Mouse (Mus musculus): ENCODE measurements around the gene Lif. TPM values are rescaled to one million over a fixed set of nuclear protein-coding genes. Genes with fewer than 3 reads are reported as not detected.

The Lif gene
- polyA plus RNA-seq, 1 experiment: 2.2 TPM

GRCm38 (mm10) chr11:4270744-4271459, 13.5 kb downstream of the Lif start:
- H3K27ac ChIP-seq (ENCODE audit: control insufficient read depth, insufficient read depth, low read length): no peak overlapping the region
- peaks cover 2% of the 10 kb centered on the region; the same call in 1 of the 2 replicates for H3K27me3 ChIP-seq (ENCODE audit: control insufficient read depth, insufficient read depth, low read length)
- no peak for DNase-seq
- 80% methylated on average over 20 of the region's 20 CpGs for WGBS
- H3K36me3 ChIP-seq (ENCODE audit: control insufficient read depth, insufficient read depth, low read length): no peaks in the 10 kb centered on the region
- no peak overlapping the region for H3K4me3 ChIP-seq (ENCODE audit: control insufficient read depth, insufficient read depth, low read length)
- TF ChIP-seq POLR2A (IDR thresholded peaks at IDR 0.05; ENCODE audit: control insufficient read depth, extremely low read depth, insufficient read depth, low read length, poor library complexity) (no peak), CTCF (IDR thresholded peaks at IDR 0.05; ENCODE audit: borderline replicate concordance, control insufficient read depth, extremely low read depth, insufficient read depth, low read length, poor library complexity) (no peak)
- peaks cover 25% of the 10 kb centered on the region for H3K4me1 ChIP-seq (replicated peaks; ENCODE audit: control insufficient read depth, insufficient read depth, low read length)

- H3K27me3 ChIP-seq (ENCODE audit: control insufficient read depth, insufficient read depth, low read length): peaks cover 2% of the 10 kb centered on the region; the same call in 1 of the 2 replicates
- no peaks in the 10 kb centered on the region for H3K36me3 ChIP-seq (ENCODE audit: control insufficient read depth, insufficient read depth, low read length)
- no peak overlapping the region for H3K4me3 ChIP-seq (ENCODE audit: control insufficient read depth, insufficient read depth, low read length)
- WGBS: 96% methylated on average over 11 of the region's 11 CpGs
- H3K4me1 ChIP-seq (replicated peaks; ENCODE audit: control insufficient read depth, insufficient read depth, low read length): peaks cover 20% of the 10 kb centered on the region
- H3K27ac ChIP-seq (ENCODE audit: control insufficient read depth, insufficient read depth, low read length): no peak overlapping the region
- TF ChIP-seq CTCF (IDR thresholded peaks at IDR 0.05; ENCODE audit: borderline replicate concordance, control insufficient read depth, extremely low read depth, insufficient read depth, low read length, poor library complexity): no peak
- no peak for TF ChIP-seq POLR2A (IDR thresholded peaks at IDR 0.05; ENCODE audit: control insufficient read depth, extremely low read depth, insufficient read depth, low read length, poor library complexity)
- no peak for DNase-seq
These were observed 14.2 kb downstream of the Lif start for GRCm38 (mm10) chr11:4271544-4271943.

- Histone ChIP-seq H3K4me1 (replicated peaks; ENCODE audit: control insufficient read depth, insufficient read depth, low read length) (no peaks in the 10 kb centered on the region), H3K4me3 (ENCODE audit: control insufficient read depth, insufficient read depth, low read length) (no peak overlapping the region), H3K27me3 (ENCODE audit: control insufficient read depth, insufficient read depth, low read length) (no peaks in the 10 kb centered on the region), H3K27ac (ENCODE audit: control insufficient read depth, insufficient read depth, low read length) (no peak overlapping the region), H3K36me3 (ENCODE audit: control insufficient read depth, insufficient read depth, low read length) (no peaks in the 10 kb centered on the region)
- no peak for TF ChIP-seq POLR2A (IDR thresholded peaks at IDR 0.05; ENCODE audit: control insufficient read depth, extremely low read depth, insufficient read depth, low read length, poor library complexity)
- no peak for TF ChIP-seq CTCF (IDR thresholded peaks at IDR 0.05; ENCODE audit: borderline replicate concordance, control insufficient read depth, extremely low read depth, insufficient read depth, low read length, poor library complexity)
- no peak for DNase-seq
- WGBS: 77% methylated on average over 11 of the region's 11 CpGs
These were observed 19.1 kb downstream of the Lif start for GRCm38 (mm10) chr11:4276411-4276861.

GRCm38 (mm10) chr11:4279909-4280308, 22.6 kb downstream of the Lif start:
- no peaks in the 10 kb centered on the region for H3K4me1 ChIP-seq (replicated peaks; ENCODE audit: control insufficient read depth, insufficient read depth, low read length)
- TF ChIP-seq POLR2A (IDR thresholded peaks at IDR 0.05; ENCODE audit: control insufficient read depth, extremely low read depth, insufficient read depth, low read length, poor library complexity) (no peak), CTCF (IDR thresholded peaks at IDR 0.05; ENCODE audit: borderline replicate concordance, control insufficient read depth, extremely low read depth, insufficient read depth, low read length, poor library complexity) (no peak)
- H3K4me3 ChIP-seq (ENCODE audit: control insufficient read depth, insufficient read depth, low read length): no peak overlapping the region
- no peak for DNase-seq
- no peaks in the 10 kb centered on the region for H3K27me3 ChIP-seq (ENCODE audit: control insufficient read depth, insufficient read depth, low read length)
- 67% methylated on average over 7 of the region's 7 CpGs for WGBS
- no peaks in the 10 kb centered on the region for H3K36me3 ChIP-seq (ENCODE audit: control insufficient read depth, insufficient read depth, low read length)
- H3K27ac ChIP-seq (ENCODE audit: control insufficient read depth, insufficient read depth, low read length): no peak overlapping the region

- no peak overlapping the region for H3K4me3 ChIP-seq (ENCODE audit: control insufficient read depth, insufficient read depth, low read length)
- H3K36me3 ChIP-seq (ENCODE audit: control insufficient read depth, insufficient read depth, low read length): no peaks in the 10 kb centered on the region
- no peak for DNase-seq
- H3K4me1 ChIP-seq (replicated peaks; ENCODE audit: control insufficient read depth, insufficient read depth, low read length): no peaks in the 10 kb centered on the region
- no peaks in the 10 kb centered on the region for H3K27me3 ChIP-seq (ENCODE audit: control insufficient read depth, insufficient read depth, low read length)
- TF ChIP-seq CTCF (IDR thresholded peaks at IDR 0.05; ENCODE audit: borderline replicate concordance, control insufficient read depth, extremely low read depth, insufficient read depth, low read length, poor library complexity): no peak
- no peak for TF ChIP-seq POLR2A (IDR thresholded peaks at IDR 0.05; ENCODE audit: control insufficient read depth, extremely low read depth, insufficient read depth, low read length, poor library complexity)
- H3K27ac ChIP-seq (ENCODE audit: control insufficient read depth, insufficient read depth, low read length): no peak overlapping the region
- 94% methylated on average over 6 of the region's 6 CpGs for WGBS
These were observed 24.5 kb downstream of the Lif start for GRCm38 (mm10) chr11:4281852-4282251.

GRCm38 (mm10) chr11:4283627-4284026, 26.3 kb downstream of the Lif start:
- TF ChIP-seq CTCF (IDR thresholded peaks at IDR 0.05; ENCODE audit: borderline replicate concordance, control insufficient read depth, extremely low read depth, insufficient read depth, low read length, poor library complexity) (no peak), POLR2A (IDR thresholded peaks at IDR 0.05; ENCODE audit: control insufficient read depth, extremely low read depth, insufficient read depth, low read length, poor library complexity) (no peak)
- Histone ChIP-seq H3K36me3 (ENCODE audit: control insufficient read depth, insufficient read depth, low read length) (no peaks in the 10 kb centered on the region), H3K4me3 (ENCODE audit: control insufficient read depth, insufficient read depth, low read length) (no peak overlapping the region), H3K27ac (ENCODE audit: control insufficient read depth, insufficient read depth, low read length) (no peak overlapping the region), H3K4me1 (replicated peaks; ENCODE audit: control insufficient read depth, insufficient read depth, low read length) (peaks cover 6% of the 10 kb centered on the region), H3K27me3 (ENCODE audit: control insufficient read depth, insufficient read depth, low read length) (no peaks in the 10 kb centered on the region)
- no peak for DNase-seq
- WGBS: 67% methylated on average over 4 of the region's 4 CpGs
